In genomic region chr3:21953416-21953810, GRCm38 (mm10) we compare ENCODE assay signal across 10 mouse cellular contexts.
DNase-seq lines count a peak whose midpoint lies in the region; ATAC-seq and TF ChIP-seq lines count a peak whose summit lies in the region.
"Had no signal": no experiment of that assay in that cellular context is flagged by ENCODE, and none has a peak within 500 bp of the region (broad histone marks: within the 10 kb centered on the region; RNA-seq: fewer than 3 reads in every experiment).

No protein-coding gene starts in this region.

- H3K9me3 ChIP-seq in forebrain, embryonic 10.5 days = no peaks in the 10 kb centered on the region
- H3K9me3 ChIP-seq in forebrain, embryonic 14.5 days (replicated peaks; ENCODE audit: control insufficient read depth, low read length) = no peaks in the 10 kb centered on the region
- no peaks in the 10 kb centered on the region for H3K9me3 ChIP-seq in heart, postnatal 0 days (replicated peaks; ENCODE audit: control insufficient read depth, low read length)
- H3K9me3 ChIP-seq in intestine, postnatal 0 days (ENCODE audit: control insufficient read depth) = no peaks in the 10 kb centered on the region
- H3K9me3 ChIP-seq: liver, embryonic 15.5 days had no signal

- H3K4me1 ChIP-seq in forebrain, embryonic 10.5 days = peaks cover 14% of the 10 kb centered on the region
- 0 out of 2 replicates have a peak, but pooled peaks cover 4% of the 10 kb centered on the region for H3K4me1 ChIP-seq in forebrain, embryonic 14.5 days (ENCODE audit: control insufficient read depth, insufficient read depth, low read length)
- peaks cover 32% of the 10 kb centered on the region for H3K4me1 ChIP-seq in spleen, adult 2 months (ENCODE audit: control insufficient read depth, insufficient read depth, insufficient read length)
- H3K4me1 ChIP-seq in heart, postnatal 0 days (ENCODE audit: control insufficient read depth, insufficient read depth) = peaks cover 19% of the 10 kb centered on the region
- H3K4me1 ChIP-seq in intestine, postnatal 0 days (replicated peaks; ENCODE audit: control insufficient read depth, insufficient read depth, low read length) = peaks cover 3% of the 10 kb centered on the region

- WGBS in forebrain, embryonic 10.5 days = 89% methylated on average over 6 of the region's 6 CpGs
- 87% methylated on average over 6 of the region's 6 CpGs for WGBS in forebrain, embryonic 14.5 days
- WGBS in spleen, adult 2 months = 53% methylated on average over 6 of the region's 6 CpGs
- 74% methylated on average over 6 of the region's 6 CpGs for WGBS in heart, postnatal 0 days
- 82% methylated on average over 6 of the region's 6 CpGs for WGBS in intestine, postnatal 0 days

- 0 out of 2 replicates have a peak overlapping the region, but pooled peaks have one; percentile 26 for H3K27ac ChIP-seq in forebrain, embryonic 10.5 days
- H3K27ac ChIP-seq in forebrain, embryonic 14.5 days (ENCODE audit: low read depth, low read length) = no peak overlapping the region
- H3K27ac ChIP-seq in spleen, adult 2 months (ENCODE audit: insufficient read depth, low read length) = peak overlapping the region; percentile 97
- peak overlapping the region; percentile 77 for H3K27ac ChIP-seq in heart, postnatal 0 days (ENCODE audit: low read depth)
- H3K27ac ChIP-seq in intestine, postnatal 0 days (ENCODE audit: low read depth, low read length) = no peak overlapping the region
- H3K27ac ChIP-seq: layer of hippocampus, adult 2 months; liver, embryonic 15.5 days had no signal

- TF ChIP-seq CTCF in spleen, adult 2 months (IDR thresholded peaks at IDR 0.05; ENCODE audit: extremely low read depth, insufficient read depth, insufficient read length, insufficient replicate concordance) = no peak
- TF ChIP-seq CTCF in heart, postnatal 0 days (IDR thresholded peaks at IDR 0.05; ENCODE audit: low read depth) = no peak
- no peak for TF ChIP-seq CTCF in intestine, postnatal 0 days (IDR thresholded peaks at IDR 0.05; ENCODE audit: low read depth)

- TF ChIP-seq EP300 in heart, postnatal 0 days (IDR thresholded peaks at IDR 0.05; ENCODE audit: low read depth) = no peak

- H3K9ac ChIP-seq in forebrain, embryonic 14.5 days (ENCODE audit: low read length) = no peak overlapping the region
- no peak overlapping the region for H3K9ac ChIP-seq in heart, postnatal 0 days (replicated peaks; ENCODE audit: low read depth, low read length)
- no peak overlapping the region for H3K9ac ChIP-seq in intestine, postnatal 0 days (ENCODE audit: low read depth, low read length)
- H3K9ac ChIP-seq: liver, embryonic 15.5 days had no signal

- DNase-seq in forebrain, embryonic 10.5 days (ENCODE audit: extremely low spot score, low spot score) = no peak
- no peak for DNase-seq in forebrain, embryonic 14.5 days (ENCODE audit: low spot score)
- DNase-seq in spleen, adult 2 months (ENCODE audit: low read depth in 1 of 2, low spot score in 2 of 2) = no peak
- no peak for DNase-seq in spleen, postnatal 4 days (ENCODE audit: low spot score in 2 of 2)
- DNase-seq in heart, postnatal 0 days (ENCODE audit: low spot score) = no peak
- DNase-seq in splenic B cell, adult 2 months (ENCODE audit: low read depth, low spot score) = peak; percentile 53
- no peak for DNase-seq in adrenal gland, adult 2 months

- TF ChIP-seq POLR2A in spleen, adult 2 months (IDR thresholded peaks at IDR 0.05; ENCODE audit: low read depth, low read length) = no peak

- H3K4me2 ChIP-seq in forebrain, embryonic 14.5 days (ENCODE audit: low read length) = no peak overlapping the region
- no peak overlapping the region for H3K4me2 ChIP-seq in heart, postnatal 0 days (ENCODE audit: low read depth, low read length)
- H3K4me2 ChIP-seq in intestine, postnatal 0 days (replicated peaks; ENCODE audit: low read depth) = no peak overlapping the region
- H3K4me2 ChIP-seq: liver, embryonic 15.5 days had no signal

- no peak overlapping the region for H3K4me3 ChIP-seq in forebrain, embryonic 10.5 days
- H3K4me3 ChIP-seq in forebrain, embryonic 14.5 days (ENCODE audit: low read depth, low read length) = no peak overlapping the region
- H3K4me3 ChIP-seq in spleen, adult 2 months (ENCODE audit: extremely low read depth, insufficient read depth, insufficient read length) = no peak overlapping the region
- no peak overlapping the region for H3K4me3 ChIP-seq in heart, postnatal 0 days (ENCODE audit: low read depth, low read length)
- no peak overlapping the region for H3K4me3 ChIP-seq in intestine, postnatal 0 days (ENCODE audit: low read depth, low read length)
- H3K4me3 ChIP-seq: layer of hippocampus, adult 2 months; liver, embryonic 15.5 days had no signal

- no peaks in the 10 kb centered on the region for H3K36me3 ChIP-seq in forebrain, embryonic 10.5 days (replicated peaks)
- no peaks in the 10 kb centered on the region for H3K36me3 ChIP-seq in forebrain, embryonic 14.5 days (ENCODE audit: control insufficient read depth, insufficient read depth, low read length)
- no peaks in the 10 kb centered on the region for H3K36me3 ChIP-seq in spleen, adult 2 months (ENCODE audit: control insufficient read depth, insufficient read depth, low read length)
- no peaks in the 10 kb centered on the region for H3K36me3 ChIP-seq in heart, postnatal 0 days (replicated peaks; ENCODE audit: control insufficient read depth, insufficient read depth, low read length)
- H3K36me3 ChIP-seq in splenic B cell, adult 2 months (ENCODE audit: control insufficient read depth, insufficient read depth, low read length, poor library complexity, severe bottlenecking) = no peaks in the 10 kb centered on the region
- no peaks in the 10 kb centered on the region for H3K36me3 ChIP-seq in intestine, postnatal 0 days (ENCODE audit: control insufficient read depth, insufficient read depth)
- H3K36me3 ChIP-seq: liver, embryonic 15.5 days had no signal

- ATAC-seq in forebrain, embryonic 14.5 days = no peak
- ATAC-seq in heart, postnatal 0 days (ENCODE audit: insufficient read depth, low read depth) = no peak
- ATAC-seq in intestine, postnatal 0 days = no peak

- H3K27me3 ChIP-seq in forebrain, embryonic 10.5 days (ENCODE audit: poor library complexity, severe bottlenecking) = no peaks in the 10 kb centered on the region
- H3K27me3 ChIP-seq in forebrain, embryonic 14.5 days (replicated peaks; ENCODE audit: control insufficient read depth, insufficient read depth, low read length) = no peaks in the 10 kb centered on the region
- no peaks in the 10 kb centered on the region for H3K27me3 ChIP-seq in spleen, adult 2 months (ENCODE audit: control insufficient read depth, insufficient read depth, low read length)
- no peaks in the 10 kb centered on the region for H3K27me3 ChIP-seq in heart, postnatal 0 days (ENCODE audit: control insufficient read depth, insufficient read depth, low read length)
- no peaks in the 10 kb centered on the region for H3K27me3 ChIP-seq in splenic B cell, adult 2 months (ENCODE audit: control insufficient read depth, insufficient read depth, low read length, poor library complexity, severe bottlenecking)
- no peaks in the 10 kb centered on the region for H3K27me3 ChIP-seq in intestine, postnatal 0 days (replicated peaks; ENCODE audit: control insufficient read depth, insufficient read depth, low read length)
- H3K27me3 ChIP-seq: liver, embryonic 15.5 days had no signal

Comparison
In these comparisons a context has a peak if more than half of its experiments do, and no peak if none do; other contexts are left out.
1. H3K27ac ChIP-seq: peak in forebrain, embryonic 10.5 days (single experiment), spleen, adult 2 months (single experiment) and heart, postnatal 0 days (single experiment); none in forebrain, embryonic 14.5 days (single experiment) and intestine, postnatal 0 days (single experiment).